Mouse (Mus musculus) brain, adult 10 weeks (tissue): ENCODE measurements around the gene Mrps34. TPM values are rescaled to one million over a fixed set of nuclear protein-coding genes. Genes with fewer than 3 reads are reported as not detected.

Experiments
- polyA plus RNA-seq: library from polyadenylated mRNA; stranded (reverse); fragments of 350-450 nt; fragmentation: Illumina TruSeq; extraction: RNeasy Lipid Tissue Mini Kit (QIAGEN cat#74804); gene quantifications from one replicate; pipeline ENCODE4 v1.2.3, GENCODE M21; 2015; ENCODE audit warnings: low read depth, low replicate concordance

Gene Mrps34
- 84.8 TPM for polyA plus RNA-seq

GRCm38 (mm10) chr17:24894995-24895547, at the start of gene Mrps34, which contains the start of gene Eme2:
TSS of gene Mrps34 (plus strand) at chr17:24895116.
TSS of gene Eme2 (minus strand) at chr17:24895087.

GRCm38 (mm10) chr17:24850065-24850772, 44.7 kb upstream of the Mrps34 start, which contains the start of gene Fahd1:
TSS of gene Fahd1 (minus strand) at chr17:24850364.

GRCm38 (mm10) chr17:24865776-24866175, 29.1 kb upstream of the Mrps34 start, which contains the start of gene Igfals:
TSS of gene Igfals (plus strand) at chr17:24865997.

DNA sequence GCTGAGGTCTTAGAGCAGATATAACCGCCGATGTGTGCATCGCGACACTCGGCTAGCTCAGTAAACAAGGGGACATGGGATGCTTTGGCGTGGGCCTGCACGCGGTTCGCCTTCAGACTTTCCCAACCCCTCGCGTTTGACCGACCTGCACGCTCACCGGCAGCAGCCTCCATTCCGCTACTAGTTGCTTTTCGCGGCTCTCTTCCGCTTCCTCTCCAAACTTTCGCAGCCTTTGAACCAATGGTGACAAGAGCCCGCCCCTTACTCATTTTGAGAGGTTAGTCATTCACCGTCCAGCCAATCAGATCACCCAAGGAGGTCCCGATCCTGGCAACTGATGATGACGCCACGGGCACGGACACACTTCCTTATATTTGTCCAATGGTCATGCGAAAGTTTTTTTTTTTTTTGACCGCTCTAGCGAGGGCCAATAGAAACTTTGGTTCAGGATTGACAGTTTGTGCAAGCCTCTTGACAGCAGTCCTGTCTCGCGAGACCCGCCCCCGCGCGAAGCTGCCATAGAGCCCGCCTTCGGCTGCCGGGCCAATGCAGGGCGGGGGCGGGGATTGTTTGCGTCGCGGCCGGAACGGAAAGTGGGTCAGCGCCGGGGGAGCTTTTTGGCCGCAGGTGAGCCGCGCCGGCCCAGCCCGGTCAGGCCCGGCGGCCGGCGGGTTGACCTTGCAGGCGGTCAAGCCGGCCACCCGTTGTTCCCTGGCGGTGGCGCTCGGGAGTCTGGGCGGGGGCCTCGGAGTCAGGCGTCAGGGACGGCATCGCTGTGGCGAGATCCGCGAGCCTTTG, 8.6 kb upstream of the Mrps34 start, which contains the start of the genes Nubp2 and Spsb3:
TSS of gene Nubp2 (minus strand) at position 216 of the 798 bp plus-strand sequence.
TSS of gene Spsb3 (plus strand) at position 510 of the 798 bp plus-strand sequence.

GRCm38 (mm10) chr17:24896241-24896992, 1.5 kb downstream of the Mrps34 start, which contains the start of gene Nme3:
TSS of gene Nme3 (plus strand) at chr17:24896500.

GRCm38 (mm10) chr17:24936259-24937237, 41.6 kb downstream of the Mrps34 start, which contains the start of gene Mapk8ip3:
TSS of gene Mapk8ip3 (minus strand) at chr17:24936977.

Other genes starting within 250 kb of the Mrps34 start
- gene Slc9a3r2, start 244.8 kb upstream of the Mrps34 start, polyA plus RNA-seq = 49.3 TPM
- not detected for gene Npw, start 236.7 kb upstream of the Mrps34 start, polyA plus RNA-seq
- gene Zfp598, start 225.4 kb upstream of the Mrps34 start, polyA plus RNA-seq = 31.2 TPM
- 193 TPM for gene Syngr3, start 205.2 kb upstream of the Mrps34 start, polyA plus RNA-seq
- 22.1 TPM for gene Gfer, start 199.0 kb upstream of the Mrps34 start, polyA plus RNA-seq
- gene Noxo1, start 198.9 kb upstream of the Mrps34 start, polyA plus RNA-seq = 3.3 TPM
- 28.6 TPM for gene Tbl3, start 187.5 kb upstream of the Mrps34 start, polyA plus RNA-seq
- not detected for gene Rnf151, start 177.1 kb upstream of the Mrps34 start, polyA plus RNA-seq
- 796 TPM for gene Rps2, start 177.0 kb upstream of the Mrps34 start, polyA plus RNA-seq
- 517 TPM for gene Ndufb10, start 170.6 kb upstream of the Mrps34 start, polyA plus RNA-seq
- gene Rpl3l, start 167.3 kb upstream of the Mrps34 start, polyA plus RNA-seq = 1.1 TPM
- gene Msrb1, start 158.5 kb upstream of the Mrps34 start, polyA plus RNA-seq = 54.9 TPM
- gene Hs3st6, start 142.1 kb upstream of the Mrps34 start, polyA plus RNA-seq = not detected
- gene Meiob, start 90.8 kb upstream of the Mrps34 start, polyA plus RNA-seq = not detected
- gene Hagh, start 55.0 kb upstream of the Mrps34 start, polyA plus RNA-seq = 182 TPM
- gene Fahd1, start 44.8 kb upstream of the Mrps34 start, polyA plus RNA-seq = 30.6 TPM
- gene Igfals, start 29.1 kb upstream of the Mrps34 start, polyA plus RNA-seq = not detected
- gene Nubp2, start 8.8 kb upstream of the Mrps34 start, polyA plus RNA-seq = 42.4 TPM
- gene Spsb3, start 8.5 kb upstream of the Mrps34 start, polyA plus RNA-seq = 74.8 TPM
- 29.7 TPM for gene Eme2, start within 50 bp of the Mrps34 start, polyA plus RNA-seq
- gene Nme3, start 1.4 kb downstream of the Mrps34 start, polyA plus RNA-seq = 78.4 TPM
- gene Mapk8ip3, start 41.9 kb downstream of the Mrps34 start, polyA plus RNA-seq = 214 TPM
- gene Jpt2, start 65.6 kb downstream of the Mrps34 start, polyA plus RNA-seq = 7.4 TPM
- gene Cramp1l, start 120.7 kb downstream of the Mrps34 start, polyA plus RNA-seq = 11.8 TPM
- gene Ift140, start 121.0 kb downstream of the Mrps34 start, polyA plus RNA-seq = 13.7 TPM
- 13.5 TPM for gene Tmem204, start 188.5 kb downstream of the Mrps34 start, polyA plus RNA-seq
- gene Telo2, start 220.9 kb downstream of the Mrps34 start, polyA plus RNA-seq = 26.7 TPM
- not detected for gene Ptx4, start 225.6 kb downstream of the Mrps34 start, polyA plus RNA-seq
- 34.5 TPM for gene Clcn7, start 238.3 kb downstream of the Mrps34 start, polyA plus RNA-seq